Mouse (Mus musculus): ENCODE data around the gene Rmi1.
"Not testable (repeated sequence)": the region's sequence is repeated elsewhere in the genome, so short reads cannot be mapped to it uniquely, and the experiment has no call there.

DNA sequence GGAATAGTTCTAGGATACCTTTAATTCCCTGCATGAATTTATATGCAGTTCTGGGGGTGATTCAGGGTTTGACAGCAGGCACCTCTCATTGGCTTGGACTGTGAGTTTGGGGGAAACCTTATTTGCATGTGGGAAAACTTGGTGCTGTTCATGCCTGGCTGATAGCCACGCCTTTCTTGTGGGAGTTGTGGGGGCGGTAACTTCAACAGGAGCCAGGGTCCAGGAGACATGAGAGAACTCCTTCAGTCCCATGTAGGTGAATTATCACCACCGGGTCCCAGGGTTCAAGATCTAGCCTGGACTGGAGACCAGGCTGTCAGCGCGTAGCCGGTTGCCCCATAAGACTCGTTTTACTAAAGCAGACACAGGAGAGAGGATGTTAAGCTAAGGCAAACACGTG is 36.9 kb upstream of the Rmi1 start:
- not testable (repeated sequence) for TF ChIP-seq CHD1 (IDR thresholded peaks at IDR 0.05; ENCODE audit: low read depth, low read length); CTCF (IDR thresholded peaks at IDR 0.05 in 2 of 3, conservative IDR thresholded peaks at IDR 0.05 in 1 of 3; ENCODE audit: control insufficient read depth in 1 of 3, insufficient read depth in 1 of 3, low read depth in 2 of 3, low read length in 3 of 3, poor library complexity in 1 of 3, severe bottlenecking in 1 of 3); TCF12 (IDR thresholded peaks at IDR 0.05; ENCODE audit: low read depth, low read length); POLR2A (IDR thresholded peaks at IDR 0.05; ENCODE audit: control insufficient read depth in 1 of 2, insufficient read depth in 1 of 2, low read depth in 1 of 2, low read length in 2 of 2, poor library complexity in 1 of 2); E2F4 (IDR thresholded peaks at IDR 0.05; ENCODE audit: borderline replicate concordance, low read depth, low read length); USF1 (IDR thresholded peaks at IDR 0.05; ENCODE audit: low read depth, low read length); POLR2AphosphoS2 (IDR thresholded peaks at IDR 0.05; ENCODE audit: low read length); SMC3 (IDR thresholded peaks at IDR 0.05; ENCODE audit: low read depth, low read length); MAX (IDR thresholded peaks at IDR 0.05; ENCODE audit: low read length); MYC (IDR thresholded peaks at IDR 0.05; ENCODE audit: low read depth, low read length); GATA1 (IDR thresholded peaks at IDR 0.05; ENCODE audit: low read depth, low read length); MXI1 (IDR thresholded peaks at IDR 0.05; ENCODE audit: low read depth, low read length); KAT2A (conservative IDR thresholded peaks at IDR 0.05; ENCODE audit: low read depth, low read length)

Data from MEL (cell line).